Mouse (Mus musculus) gastrocnemius, postnatal 4 days (tissue): Measurements from ENCODE around the gene Gm20388. TPM values are rescaled to one million over a fixed set of nuclear protein-coding genes. Genes with fewer than 3 reads are reported as not detected.

ENCODE experiments used
- DNase-seq, 2 experiments: peaks; one replicate each; pipeline ENCODE4 v3.0.0; 2021 to 2022; ENCODE audit warnings: low spot score in 2 of 2, mixed read lengths in 2 of 2
- total RNA-seq, 2 experiments: library from RNA; stranded (reverse); gene quantifications; 2 replicates each; pipeline ENCODE4 v1.2.3; 2021

The Gm20388 gene
- total RNA-seq, 2 experiments from 2014 or later, result 12.8 to 22.8 TPM

DNA sequence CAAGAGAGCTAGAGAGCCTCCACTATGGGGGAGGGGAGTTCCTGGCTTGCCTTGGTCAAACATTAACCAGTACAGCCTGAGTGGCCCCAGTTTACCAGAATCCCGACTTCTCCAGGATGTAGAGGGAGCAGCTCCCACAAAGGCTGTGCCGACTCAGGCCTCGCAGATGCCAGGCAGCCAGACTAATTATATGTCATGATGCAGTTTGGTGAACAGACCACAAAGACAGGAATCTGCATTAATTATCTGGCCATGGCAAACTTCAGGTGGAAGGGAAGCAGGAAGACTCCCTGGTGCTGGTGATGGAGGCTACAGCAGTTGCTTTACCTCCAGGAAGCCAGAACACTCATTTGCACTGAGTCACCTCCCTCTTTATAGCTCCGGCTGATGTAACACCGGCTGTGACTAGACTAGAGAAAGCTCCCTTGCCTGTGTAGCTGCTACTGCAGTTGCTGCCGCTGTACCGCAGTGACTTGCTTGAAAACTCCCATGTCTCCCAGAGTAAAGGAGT, 1987.3 kb downstream of the Gm20388 start:
- no peak for DNase-seq

DNA sequence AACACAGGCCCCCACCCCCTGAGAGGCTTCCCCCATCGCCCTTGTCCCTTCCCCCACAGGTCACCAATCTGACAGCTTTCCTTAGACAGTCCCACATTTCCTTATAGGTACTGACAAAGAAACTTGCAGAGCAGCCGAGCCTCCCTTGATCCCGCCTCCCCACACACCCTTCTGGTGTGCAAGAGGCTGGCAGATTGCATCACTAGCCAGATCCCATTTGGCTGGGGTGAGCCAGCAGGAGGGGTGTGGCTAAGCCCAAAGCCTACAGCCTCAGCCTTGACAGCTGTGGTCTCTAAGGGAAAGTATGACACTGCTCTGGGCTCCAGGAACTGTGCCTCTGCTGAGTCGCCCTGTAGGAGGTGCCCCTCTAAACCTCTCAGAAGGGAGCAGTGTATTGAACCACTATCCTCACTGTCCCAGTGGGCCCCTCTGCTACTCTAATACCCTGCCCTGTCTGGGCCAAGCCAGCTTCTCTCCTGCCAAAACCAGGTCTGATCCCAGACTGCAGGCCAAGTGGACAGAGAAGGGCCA, 1987.8 kb downstream of the Gm20388 start:
- peak; percentile 33 to 76 for DNase-seq

- DNase-seq, result no peak
Measured at GRCm38 (mm10) chr8:121899180-121900044, 1988.8 kb downstream of the Gm20388 start.

DNA sequence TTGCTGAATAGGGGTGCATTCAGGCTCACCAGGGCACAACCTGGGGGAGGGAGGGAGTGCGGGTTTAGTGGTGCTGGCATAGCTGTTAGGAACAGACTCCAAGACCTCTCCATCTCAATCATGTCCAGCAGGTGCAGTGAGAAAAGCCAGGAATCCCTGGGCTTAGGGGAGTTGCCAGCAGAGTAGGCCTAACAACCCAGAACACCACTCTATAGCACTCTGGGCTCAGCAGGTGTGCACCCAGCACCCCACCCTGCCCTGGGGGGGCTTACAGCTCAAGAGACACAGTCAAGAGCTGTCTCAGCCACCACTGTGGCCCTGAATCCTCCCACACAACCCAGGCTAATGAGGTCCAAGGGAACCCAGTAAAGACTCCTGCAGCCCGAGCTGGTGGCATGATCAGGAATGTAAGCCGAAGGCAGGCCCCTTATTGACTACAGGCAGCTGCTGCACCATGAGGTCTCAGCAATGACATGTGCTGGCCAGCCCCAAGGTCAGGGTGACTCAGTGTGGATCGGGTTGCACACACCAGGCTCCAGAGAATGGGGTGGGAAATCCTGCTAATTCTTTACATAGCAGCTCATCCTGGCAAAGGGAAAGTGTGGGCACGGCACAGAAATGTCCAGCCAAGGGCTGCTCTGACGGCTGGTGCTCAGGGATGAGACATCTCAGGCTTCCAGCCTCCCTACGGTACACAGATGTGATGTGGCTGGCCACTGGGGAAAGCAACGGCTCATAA, 1991.0 kb downstream of the Gm20388 start:
- DNase-seq, result peak in 1 of 2 experiments; percentile 45

GRCm38 (mm10) chr8:121903977-121904376, 1993.3 kb downstream of the Gm20388 start:
- no peak for DNase-seq

DNA sequence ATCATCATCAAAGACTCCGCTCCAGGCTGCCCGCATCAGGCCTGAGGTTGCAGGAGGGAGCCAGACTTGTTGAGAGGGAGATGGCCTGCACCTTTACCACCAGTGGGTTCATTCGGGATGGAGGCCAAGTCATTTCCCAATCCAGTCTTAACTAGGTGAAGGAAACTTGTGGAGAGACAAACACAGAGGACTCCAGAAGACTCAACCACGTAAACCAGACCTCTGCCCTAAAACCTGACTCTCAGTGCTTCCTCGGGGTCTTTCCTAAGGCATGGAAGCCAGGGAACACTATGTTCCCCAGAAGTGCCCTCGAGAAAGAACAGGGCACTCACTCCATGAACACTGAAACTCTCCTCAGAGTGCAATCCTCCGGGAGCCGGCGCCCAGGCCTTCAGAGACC, 1994.4 kb downstream of the Gm20388 start:
- no peak for DNase-seq

DNA sequence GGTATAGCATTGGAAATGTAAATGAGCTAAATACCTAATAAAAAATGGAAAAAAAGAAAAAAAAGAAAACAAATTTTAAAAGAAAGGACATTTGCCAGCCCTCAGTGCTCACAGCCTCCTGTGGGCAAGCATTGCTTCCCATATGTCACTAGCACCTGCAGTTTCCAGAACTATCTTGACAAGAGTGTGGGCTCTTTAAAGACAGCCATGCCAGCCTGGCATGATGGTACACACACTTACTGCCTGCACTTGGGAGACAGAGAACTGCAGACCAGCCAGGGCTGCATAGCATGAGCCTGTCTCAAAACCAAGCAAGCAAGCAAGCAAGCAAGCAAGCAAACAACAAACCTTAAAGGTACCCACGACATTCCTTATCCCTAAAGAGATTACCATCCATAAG, 1994.8 kb downstream of the Gm20388 start:
- DNase-seq, result no peak

DNA sequence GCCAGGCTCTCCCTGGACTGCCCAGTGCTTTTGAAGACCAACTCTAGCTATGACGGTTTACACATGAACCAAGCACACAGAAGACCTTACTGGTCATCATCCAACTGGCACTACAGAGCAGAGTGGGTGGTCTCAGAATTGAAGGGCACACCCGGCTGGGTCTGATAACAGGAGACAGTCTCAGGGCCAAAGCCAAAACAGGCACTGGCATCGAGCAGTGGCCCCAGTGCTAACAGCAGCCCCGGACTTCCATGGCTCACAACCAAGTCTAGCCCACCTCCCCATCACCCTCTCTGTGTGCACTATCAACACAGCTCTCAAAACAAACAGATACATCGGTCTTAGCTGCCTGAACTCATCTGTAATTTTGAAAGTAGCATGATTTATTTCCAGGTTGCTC, 1995.2 kb downstream of the Gm20388 start:
- no peak for DNase-seq

DNA sequence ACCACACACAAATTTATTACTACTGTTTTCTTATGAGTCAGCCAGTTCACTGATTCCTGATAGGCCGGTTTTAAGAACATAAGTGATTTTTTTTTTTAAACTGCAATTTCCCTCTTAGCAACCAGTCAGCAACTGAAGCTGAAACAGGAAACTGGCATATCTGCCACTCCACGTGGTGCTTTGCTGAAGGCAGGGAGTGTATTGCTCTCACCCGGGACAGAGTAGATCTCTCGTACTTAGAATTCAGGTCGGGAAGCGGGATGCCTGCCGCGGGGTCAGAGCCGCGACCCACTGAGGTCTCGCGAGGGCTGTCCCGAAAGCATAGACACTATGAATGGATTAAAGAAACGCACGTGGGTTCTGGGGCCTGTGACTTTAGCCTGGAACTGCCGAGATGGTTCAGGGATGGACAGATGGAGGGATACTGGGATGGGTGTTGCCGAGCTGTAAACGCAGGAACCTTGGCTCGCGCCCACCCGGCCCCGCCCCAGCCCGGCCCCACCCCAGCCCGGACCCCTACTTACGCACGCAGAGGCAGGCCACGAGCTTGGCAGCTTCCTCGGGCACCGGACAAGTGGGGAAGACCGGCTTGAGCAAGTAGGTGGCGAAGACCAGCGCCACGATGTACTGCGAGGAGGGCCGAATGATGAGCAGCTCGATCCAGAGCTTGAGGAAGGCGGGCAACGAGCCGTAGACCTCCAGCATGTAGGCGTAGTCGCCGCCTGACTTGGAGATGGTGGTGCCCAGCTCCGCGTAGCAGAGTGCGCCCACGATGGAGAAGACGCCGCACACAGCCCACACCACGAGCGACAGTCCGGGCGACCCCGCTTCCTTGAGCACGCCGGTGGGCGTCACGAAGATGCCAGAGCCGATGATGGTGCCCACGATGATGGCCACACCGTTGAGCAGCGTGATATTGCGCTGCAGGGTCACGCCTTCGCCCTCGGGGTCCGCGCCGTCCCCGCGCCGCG, 1996.2 kb downstream of the Gm20388 start:
- DNase-seq, result peak in 1 of 2 experiments; percentile 49

DNA sequence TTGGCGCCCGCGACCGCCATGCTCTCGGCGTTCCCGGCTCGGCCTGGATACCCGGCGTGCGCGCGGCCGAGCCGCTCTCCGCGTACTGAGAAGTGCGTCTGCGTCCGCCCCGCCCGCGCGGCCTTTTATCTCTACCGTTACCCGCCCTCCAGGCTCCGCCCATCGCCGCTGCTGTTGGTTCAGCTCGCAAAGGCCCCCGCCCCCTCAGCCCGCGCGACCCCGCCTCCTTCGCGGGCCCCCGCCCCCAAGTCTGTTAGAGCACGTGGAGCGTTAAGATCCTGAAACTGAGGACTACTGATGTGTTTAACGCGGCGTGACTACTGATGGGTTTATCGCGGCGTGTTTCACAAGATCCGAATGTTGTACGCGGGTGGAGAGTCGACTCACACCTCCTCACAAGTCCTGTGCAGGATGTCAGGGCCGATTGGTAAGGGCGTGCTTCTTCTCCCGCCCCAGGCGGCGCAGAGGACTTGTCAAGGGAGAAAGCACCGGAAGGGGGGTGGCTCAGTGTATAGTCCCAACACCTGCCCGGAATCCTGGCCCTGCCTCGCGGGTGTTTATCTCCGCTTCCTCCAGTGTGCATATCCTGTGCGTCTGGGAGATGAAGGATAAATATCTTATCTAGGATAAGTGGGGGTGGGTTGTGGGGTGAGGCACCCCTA, 1997.1 kb downstream of the Gm20388 start, which contains the start of gene Slc7a5:
Gene Slc7a5, minus strand, starts transcription at position 108 of the 662 bp plus-strand sequence.
- DNase-seq, result peak; percentile 95 to 99

- no peak for DNase-seq
Measured at GRCm38 (mm10) chr8:121908378-121909147, 1997.9 kb downstream of the Gm20388 start.

DNA sequence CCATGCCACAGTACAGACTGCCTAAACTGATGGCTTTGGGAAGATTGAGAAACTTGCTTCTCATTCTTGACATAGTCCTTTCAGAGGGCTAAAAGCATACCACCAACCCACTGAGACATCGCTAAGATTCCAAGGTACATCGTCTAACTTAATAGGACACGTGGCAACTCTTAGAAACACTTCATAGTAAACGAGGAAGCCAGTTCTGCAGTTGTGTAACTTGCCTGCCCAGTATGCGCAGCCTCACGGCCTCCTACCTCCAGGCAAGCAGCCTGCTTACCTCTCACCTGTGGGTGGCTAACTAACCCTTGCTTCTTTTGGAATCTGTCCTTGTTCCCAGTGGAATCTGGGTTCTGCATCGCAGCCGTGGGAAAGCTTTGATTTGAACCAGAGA, 1998.5 kb downstream of the Gm20388 start:
- DNase-seq, result no peak

DNA sequence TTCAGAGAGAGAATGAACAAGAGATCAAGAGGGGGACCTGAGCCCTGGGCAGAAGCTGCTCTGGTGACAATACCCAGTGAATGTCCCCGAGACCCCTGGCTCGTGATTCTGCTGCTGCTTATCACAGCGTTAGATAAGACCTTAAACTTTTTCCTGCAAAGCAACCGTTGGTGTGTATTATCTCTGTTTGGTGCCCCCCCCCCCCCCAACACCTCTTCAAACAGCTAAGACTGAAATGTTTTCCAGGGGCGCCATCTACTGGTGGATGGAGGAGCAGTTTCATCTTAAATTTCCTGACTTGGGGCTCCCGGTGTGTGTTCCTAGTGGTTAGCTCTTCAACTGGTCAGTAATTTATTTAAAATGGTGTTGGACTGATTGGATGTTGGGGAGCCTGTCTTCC, 1999.0 kb downstream of the Gm20388 start:
- DNase-seq, result peak; percentile 57 to 74

GRCm38 (mm10) chr8:121911400-121911799, 2000.8 kb downstream of the Gm20388 start:
- no peak for DNase-seq

GRCm38 (mm10) chr8:121911987-121912386, 2001.3 kb downstream of the Gm20388 start:
- no peak for DNase-seq

DNA sequence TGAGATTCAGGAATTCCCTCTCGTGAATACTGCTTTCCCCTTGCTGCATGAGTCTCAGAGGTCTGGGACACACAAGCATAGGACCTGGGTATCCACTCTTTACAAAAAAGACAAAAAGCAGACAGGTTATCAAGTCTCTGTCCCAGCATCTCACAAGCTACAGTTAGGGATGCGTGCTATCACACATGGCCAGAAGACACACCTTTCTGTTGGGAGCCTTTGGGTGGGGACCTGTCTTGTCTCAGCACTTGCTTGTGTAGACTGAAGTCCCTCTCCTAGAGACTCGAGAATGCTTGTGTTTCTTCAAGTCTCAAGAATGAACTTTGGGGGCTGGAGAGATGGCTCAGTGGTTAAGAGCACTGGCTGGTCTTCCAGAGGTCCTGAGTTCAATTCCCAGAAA, 2002.2 kb downstream of the Gm20388 start:
- DNase-seq, result no peak

GRCm38 (mm10) chr8:121913378-121913777, 2002.7 kb downstream of the Gm20388 start:
- no peak for DNase-seq

DNA sequence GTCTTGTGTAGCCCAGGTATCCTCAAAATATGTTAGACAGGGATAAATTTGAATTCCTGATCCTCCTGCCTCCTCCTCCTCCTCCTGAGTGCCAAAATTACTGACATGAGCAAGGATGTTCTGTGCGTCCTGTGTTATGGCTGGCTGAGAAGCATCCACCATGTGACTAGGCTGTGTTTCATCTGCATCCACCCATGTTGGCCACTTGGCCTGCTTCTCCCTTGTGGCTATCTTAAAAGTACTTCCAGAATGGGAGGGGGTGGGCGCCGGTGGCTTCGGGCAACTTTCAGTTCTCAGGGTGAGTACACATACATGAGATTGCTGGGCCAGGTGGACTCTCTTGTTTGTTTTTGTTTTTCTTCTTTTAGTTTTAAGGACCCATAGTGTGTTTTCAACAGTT, 2008.5 kb downstream of the Gm20388 start:
- DNase-seq, result no peak

DNA sequence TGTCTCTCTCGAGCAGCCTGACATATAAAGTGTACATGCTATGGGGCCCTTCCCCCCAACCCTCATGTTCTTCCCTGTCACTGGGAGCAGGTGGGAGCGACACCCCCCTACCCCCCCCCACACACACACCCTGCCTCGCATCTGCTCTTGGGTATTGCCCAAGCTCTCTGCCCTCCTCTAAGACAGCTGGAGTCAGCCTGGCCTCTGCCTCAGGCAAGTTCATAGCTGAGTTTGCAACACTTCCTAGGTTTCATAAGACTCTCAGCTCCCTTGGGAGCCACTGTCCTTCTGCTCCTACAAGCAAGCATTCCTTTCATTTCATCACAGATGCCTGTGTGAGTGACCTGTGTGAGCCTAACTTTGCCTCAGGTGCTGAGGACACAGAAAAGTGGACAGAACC, 2009.1 kb downstream of the Gm20388 start:
- DNase-seq, result no peak
